Mouse (Mus musculus): Measurements from ENCODE around the gene Slc33a1. TPM values are rescaled to one million over a fixed set of nuclear protein-coding genes. Genes with fewer than 3 reads are reported as not detected.

Slc33a1 gene
- polyA plus RNA-seq, 1 experiment from 2014 or later, result 24.3 TPM

Other genes starting within 250 kb of the Slc33a1 start
- gene Plch1, start 65.3 kb downstream of the Slc33a1 start, polyA plus RNA-seq (2015; fragmentation: Nextera tagmentation; extraction: Ambion mirVana), result 7.4 and 7.6 TPM in 2 replicates
- 6.1 and 6.4 TPM in 2 replicates for gene E130311K13Rik, start 35.3 kb downstream of the Slc33a1 start, polyA plus RNA-seq (2015; fragmentation: Nextera tagmentation; extraction: Ambion mirVana)
- gene Gmps, start 11.3 kb upstream of the Slc33a1 start, polyA plus RNA-seq (2015; fragmentation: Nextera tagmentation; extraction: Ambion mirVana), result 35.3 and 36.7 TPM in 2 replicates
- 0.02 and 0.06 TPM in 2 replicates for gene Vmn2r1, start 116.8 kb upstream of the Slc33a1 start, polyA plus RNA-seq (2015; fragmentation: Nextera tagmentation; extraction: Ambion mirVana)
- not detected in 2 replicates for gene Vmn2r2, start 177.2 kb upstream of the Slc33a1 start, polyA plus RNA-seq (2015; fragmentation: Nextera tagmentation; extraction: Ambion mirVana)